Mouse (Mus musculus): ENCODE results near the gene Slc29a4.

GRCm38 (mm10) chr5:142764306-142764705 is 72.0 kb downstream of the Slc29a4 start:
- TF ChIP-seq POLR2A (IDR thresholded peaks at IDR 0.05; ENCODE audit: borderline replicate concordance, low read depth, low read length) (no peak), CTCF (IDR thresholded peaks at IDR 0.05; ENCODE audit: low read depth, low read length) (no peak)
